In genomic region chrX:41045156-41045555, GRCm38 (mm10) we compare ENCODE assay signal across 18 mouse cellular contexts.
DNase-seq lines count a peak whose midpoint lies in the region; ATAC-seq lines count a peak whose summit lies in the region.
"Had no signal": no experiment of that assay in that cellular context is flagged by ENCODE, and none has a peak within 500 bp of the region (broad histone marks: within the 10 kb centered on the region; RNA-seq: fewer than 3 reads in every experiment).

No protein-coding gene starts in this region.

- no peak for ATAC-seq in cerebellum, adult (ENCODE audit: insufficient number of reproducible peaks, low FRiP score, low TSS enrichment)
- ATAC-seq: CD4-positive, CD25-positive, alpha-beta regulatory T cell, adult 4 months; forebrain, embryonic 15.5 days; intestine, postnatal 0 days; Patski had no signal

- intact Hi-C loops in heart, postnatal 14 days (cut with DNase I), result no loop called here

- DNase-seq in adipocyte (ENCODE audit: low spot score), result peak; percentile 2
- peak; percentile 50 for DNase-seq in adrenal gland, adult 8-10 months
- peak; percentile 0 for DNase-seq in adrenal gland, postnatal 25 days
- peak; percentile 18 for DNase-seq in retina, embryonic 14.5 days (ENCODE audit: low spot score)
- no peak for DNase-seq in heart, postnatal 14 days
- no peak for DNase-seq in right cerebral cortex, postnatal 4 days
- no peak for DNase-seq in lung, adult 18-20 months
- DNase-seq: cerebellum, adult 11 months; cerebellum, adult 2 months; cerebellum, adult 9-11 months; cerebellum, postnatal 25 days; gastrocnemius, postnatal 25 days; heart, adult 18-20 months had no signal

Comparison
In these comparisons a context has a peak if more than half of its experiments do, and no peak if none do; other contexts are left out.
1. DNase-seq: peak in adipocyte (single experiment), adrenal gland, adult 8-10 months (single experiment), adrenal gland, postnatal 25 days (single experiment) and retina, embryonic 14.5 days (single experiment); none in heart, postnatal 14 days (0 of 2), right cerebral cortex, postnatal 4 days (single experiment) and lung, adult 18-20 months (0 of 2).